In genomic region chr6:140600671-140601070, GRCm38 (mm10) we compare ENCODE assay signal across 8 mouse cellular contexts. TPM values are rescaled to one million over a fixed set of nuclear protein-coding genes. Genes with fewer than 3 reads are reported as not detected.
DNase-seq lines count a peak whose midpoint lies in the region; ATAC-seq and TF ChIP-seq lines count a peak whose summit lies in the region.
"Not testable (repeated sequence)": the region's sequence is repeated elsewhere in the genome, so short reads cannot be mapped to it uniquely, and the experiment has no call there.

No protein-coding gene starts in this region.

- H3K36me3 ChIP-seq in MEL (ENCODE audit: control insufficient read depth in 1 of 2, insufficient read depth in 2 of 2, low read length in 2 of 2); liver, postnatal 0 days (replicated peaks; ENCODE audit: insufficient read depth, low read length): not testable (repeated sequence)
- H3K36me3 ChIP-seq in intestine, postnatal 0 days (ENCODE audit: control insufficient read depth, insufficient read depth), result peaks cover 14% of the 10 kb centered on the region; the same call in 1 of the 2 replicates

- intact Hi-C loops in left cerebral cortex, adult 2 months (cut with DNase I), result not testable (repeated sequence)

- not testable (repeated sequence) for H3K27ac ChIP-seq in MEL (ENCODE audit: control insufficient read depth, low read depth, low read length); intestine, postnatal 0 days (ENCODE audit: low read depth, low read length); left cerebral cortex, adult 2 months; liver, postnatal 0 days (ENCODE audit: low read depth)

- TF ChIP-seq EP300 in MEL (IDR thresholded peaks at IDR 0.05; ENCODE audit: low read depth in 1 of 2, low read length in 2 of 2); liver, postnatal 0 days (IDR thresholded peaks at IDR 0.05; ENCODE audit: low read depth): not testable (repeated sequence)

- H3K79me2 ChIP-seq in MEL (ENCODE audit: control insufficient read depth, insufficient read depth, low read length, poor library complexity), result not testable (repeated sequence)

- DNase-seq in A20 (ENCODE audit: low read depth, low spot score), result peak; percentile 19
- DNase-seq in MEL (ENCODE audit: low read depth, low spot score); left cerebral cortex, adult 2 months (ENCODE audit: extremely low spot score in 1 of 2, low spot score in 2 of 2); liver, postnatal 0 days: not testable (repeated sequence)
- peak; percentile 42 to 44 for DNase-seq in cerebellum, postnatal 10 days
- peak; percentile 32 for DNase-seq in right cerebral cortex, postnatal 4 days
- peak; percentile 55 for DNase-seq in thymus, postnatal 4 days

- not testable (repeated sequence) for H3K27me3 ChIP-seq in MEL (ENCODE audit: control insufficient read depth in 1 of 2, insufficient read depth in 2 of 2, low read length in 2 of 2); intestine, postnatal 0 days (replicated peaks; ENCODE audit: control insufficient read depth, insufficient read depth, low read length); liver, postnatal 0 days (ENCODE audit: insufficient read depth, low read length)

- H3K9ac ChIP-seq in MEL (ENCODE audit: control insufficient read depth, low read depth, low read length, poor library complexity, severe bottlenecking); intestine, postnatal 0 days (ENCODE audit: low read depth, low read length); liver, postnatal 0 days (replicated peaks): not testable (repeated sequence)

- H3K4me2 ChIP-seq in intestine, postnatal 0 days (replicated peaks; ENCODE audit: low read depth); liver, postnatal 0 days (ENCODE audit: low read depth, low read length): not testable (repeated sequence)

- not testable (repeated sequence) for TF ChIP-seq CTCF in MEL (IDR thresholded peaks at IDR 0.05 in 2 of 3, conservative IDR thresholded peaks at IDR 0.05 in 1 of 3; ENCODE audit: control insufficient read depth in 1 of 3, insufficient read depth in 1 of 3, low read depth in 2 of 3, low read length in 3 of 3, poor library complexity in 1 of 3, severe bottlenecking in 1 of 3)
- TF ChIP-seq CTCF in intestine, postnatal 0 days (IDR thresholded peaks at IDR 0.05; ENCODE audit: low read depth), result peak; percentile 44
- peak; percentile 30 for TF ChIP-seq CTCF in left cerebral cortex, adult 2 months (IDR thresholded peaks at IDR 0.05)
- 0 out of 2 replicates have a peak, but pooled peaks have one; percentile 5 for TF ChIP-seq CTCF in liver, postnatal 0 days (IDR thresholded peaks at IDR 0.05; ENCODE audit: low read depth)

- ATAC-seq in intestine, postnatal 0 days, result peak; percentile 38; the same call in 1 of the 2 replicates
- not testable (repeated sequence) for ATAC-seq in liver, postnatal 0 days

- not testable (repeated sequence) for H3K4me3 ChIP-seq in MEL (ENCODE audit: control insufficient read depth in 1 of 2, insufficient read depth in 1 of 2, low read depth in 2 of 2, low read length in 2 of 2); intestine, postnatal 0 days (ENCODE audit: low read depth, low read length); left cerebral cortex, adult 2 months; liver, postnatal 0 days (ENCODE audit: low read depth, low read length)

- TF ChIP-seq POLR2A in MEL (IDR thresholded peaks at IDR 0.05; ENCODE audit: control insufficient read depth in 1 of 2, insufficient read depth in 1 of 2, low read depth in 1 of 2, low read length in 2 of 2, poor library complexity in 1 of 2), result not testable (repeated sequence)

- 85% methylated on average over 8 of the region's 8 CpGs for WGBS in intestine, postnatal 0 days
- WGBS in liver, postnatal 0 days (ENCODE audit: insufficient replicate concordance), result 84% methylated on average over 8 of the region's 8 CpGs

- not testable (repeated sequence) for H3K9me3 ChIP-seq in MEL (replicated peaks; ENCODE audit: insufficient read depth, low read length); intestine, postnatal 0 days (ENCODE audit: control insufficient read depth); liver, postnatal 0 days (ENCODE audit: low read length)

- H3K4me1 ChIP-seq in MEL (ENCODE audit: control insufficient read depth in 1 of 2, insufficient read depth in 2 of 2, low read length in 2 of 2); intestine, postnatal 0 days (replicated peaks; ENCODE audit: control insufficient read depth, insufficient read depth, low read length); liver, postnatal 0 days (ENCODE audit: insufficient read depth): not testable (repeated sequence)

- TF ChIP-seq RAD21 in MEL (IDR thresholded peaks at IDR 0.05; ENCODE audit: low read depth, low read length), result not testable (repeated sequence)

TF ChIP-seq in MEL, 35 proteins besides CTCF, POLR2A, EP300 and RAD21:
- peak; percentile 74 for TF ChIP-seq ZNF384 (IDR thresholded peaks at IDR 0.05; ENCODE audit: low read depth, low read length)
TF ChIP-seq in MEL: peak in this region for 1; not testable (repeated sequence) for 34.

RNA-seq across cellular contexts. Expression of gene Aebp2, which starts 21.8 kb away (rescaled TPM):
- total RNA-seq in MEL (2012; rRNA removed), result 25.9 and 29.5 TPM in 2 replicates
- 10 to 100 TPM; 32.5 to 42.0 TPM for polyA plus RNA-seq in MEL (2012; ENCODE audit: insufficient read depth in 1 of 2, insufficient read length in 2 of 2, low read depth in 1 of 2, low replicate concordance in 2 of 2, missing spikeins in 1 of 2)
- polyA plus RNA-seq in intestine, postnatal 0 days (2015; fragmentation: Nextera tagmentation; extraction: Ambion mirVana), result 8.2 and 9.5 TPM in 2 replicates
- 10 to 100 TPM; 67.1 to 67.2 TPM for total RNA-seq in left cerebral cortex, adult 2 months (2021)
- polyA plus RNA-seq in liver, postnatal 0 days (2015; fragmentation: Nextera tagmentation; extraction: Ambion mirVana), result 3.5 and 3.7 TPM in 2 replicates
